Comparison of ENCODE assay signal across 11 mouse cellular contexts in genomic region chr14:78510713-78511112, GRCm38 (mm10). TPM values are rescaled to one million over a fixed set of nuclear protein-coding genes. Genes with fewer than 3 reads are reported as not detected.
DNase-seq lines count a peak whose midpoint lies in the region; ATAC-seq and TF ChIP-seq lines count a peak whose summit lies in the region.
"Had no signal": no experiment of that assay in that cellular context is flagged by ENCODE, and none has a peak within 500 bp of the region (broad histone marks: within the 10 kb centered on the region; RNA-seq: fewer than 3 reads in every experiment).

No protein-coding gene starts in this region.

- no peak overlapping the region for H3K4me2 ChIP-seq in liver, embryonic 12.5 days
- H3K4me2 ChIP-seq: heart, embryonic 15.5 days; stomach, embryonic 15.5 days had no signal

- TF ChIP-seq CTCF in liver, adult 2 months (IDR thresholded peaks at IDR 0.05; ENCODE audit: low read depth, low read length): peak; percentile 31

- no peak overlapping the region for H3K4me3 ChIP-seq in liver, adult 2 months (ENCODE audit: insufficient read depth, low read depth, low read length)
- no peak overlapping the region for H3K4me3 ChIP-seq in liver, embryonic 12.5 days
- H3K4me3 ChIP-seq: heart, embryonic 15.5 days; stomach, embryonic 15.5 days had no signal

- TF ChIP-seq POLR2A in liver, adult 2 months (IDR thresholded peaks at IDR 0.05; ENCODE audit: extremely low read depth, insufficient read depth, low read length): no peak

- no peak overlapping the region for H3K27ac ChIP-seq in liver, adult 2 months (replicated peaks; ENCODE audit: insufficient read depth, low read depth, low read length)
- no peak overlapping the region for H3K27ac ChIP-seq in liver, embryonic 12.5 days
- H3K27ac ChIP-seq: stomach, embryonic 15.5 days had no signal

- H3K9me3 ChIP-seq in liver, embryonic 12.5 days (replicated peaks): no peaks in the 10 kb centered on the region
- H3K9me3 ChIP-seq: heart, embryonic 15.5 days; stomach, embryonic 15.5 days had no signal

- ATAC-seq in frontal cortex, adult (ENCODE audit: low TSS enrichment): peak; percentile 76
- no peak for ATAC-seq in liver, embryonic 12.5 days
- ATAC-seq in megakaryocyte, adult 5-6 weeks (ENCODE audit: poor library complexity, severe bottlenecking): peak; percentile 30

- no peaks in the 10 kb centered on the region for H3K79me2 ChIP-seq in liver, adult 2 months (ENCODE audit: control insufficient read depth, insufficient read depth, low read length)

- H3K27me3 ChIP-seq in liver, adult 2 months (ENCODE audit: control insufficient read depth, insufficient read depth, low read length): no peaks in the 10 kb centered on the region
- no peaks in the 10 kb centered on the region for H3K27me3 ChIP-seq in liver, embryonic 12.5 days (replicated peaks)
- H3K27me3 ChIP-seq: heart, embryonic 15.5 days; stomach, embryonic 15.5 days had no signal

- no peak for DNase-seq in frontal cortex, postnatal 10 days (ENCODE audit: low spot score in 2 of 2)
- no peak for DNase-seq in liver, adult 2 months (ENCODE audit: extremely low read depth, low read depth, low spot score)
- DNase-seq in R1 (ENCODE audit: low read depth, low spot score): peak; percentile 43
- no peak for DNase-seq in testis, postnatal 14 days (ENCODE audit: low spot score)
- DNase-seq in adrenal gland, adult 18-20 months (ENCODE audit: low spot score in 2 of 2): no peak
- DNase-seq: cerebellum, adult 11 months had no signal

- peaks cover 54% of the 10 kb centered on the region for H3K36me3 ChIP-seq in liver, adult 2 months (ENCODE audit: control insufficient read depth, insufficient read depth, low read length)
- peaks cover 84% of the 10 kb centered on the region for H3K36me3 ChIP-seq in liver, embryonic 12.5 days

- no peaks in the 10 kb centered on the region for H3K4me1 ChIP-seq in liver, adult 2 months (ENCODE audit: control insufficient read depth, insufficient read depth, low read length)
- H3K4me1 ChIP-seq in liver, embryonic 12.5 days: no peaks in the 10 kb centered on the region
- H3K4me1 ChIP-seq: stomach, embryonic 15.5 days had no signal

- no peak overlapping the region for H3K9ac ChIP-seq in liver, adult 2 months (ENCODE audit: low read depth, low read length)
- H3K9ac ChIP-seq in liver, embryonic 12.5 days: no peak overlapping the region
- H3K9ac ChIP-seq: heart, embryonic 15.5 days; stomach, embryonic 15.5 days had no signal

- WGBS in liver, adult 2 months: 89% methylated on average over 9 of the region's 9 CpGs
- 83% methylated on average over 9 of the region's 9 CpGs for WGBS in liver, embryonic 12.5 days (ENCODE audit: insufficient replicate concordance)

RNA-seq across cellular contexts. Expression of gene Akap11, which starts 25.9 kb away (rescaled TPM):
- 36.0 and 37.5 TPM in 2 replicates for total RNA-seq in liver, adult 2 months (2014; rRNA removed)
- polyA plus RNA-seq in liver, adult 2 months (2012; rRNA removed): 2.9 and 3.3 TPM in 2 replicates
- polyA plus RNA-seq in liver, embryonic 12.5 days (2016; fragmentation: Nextera tagmentation; extraction: Ambion mirVana): 9.5 and 11.2 TPM in 2 replicates
- total RNA-seq in megakaryocyte, adult 5-6 weeks (2015): 22.0 and 24.6 TPM in 2 replicates
- 30.9 and 33.9 TPM in 2 replicates for total RNA-seq in megakaryocyte, adult 5-6 weeks (2017)
- total RNA-seq in adrenal gland, adult 18-20 months (2021): 10 to 100 TPM; 37.1 to 46.8 TPM
